Mouse (Mus musculus) megakaryocyte progenitor cell, adult 5-6 weeks (primary cell): ENCODE measurements around the gene Mllt6. TPM values are rescaled to one million over a fixed set of nuclear protein-coding genes. Genes with fewer than 3 reads are reported as not detected.
"Not testable (repeated sequence)": the region's sequence is repeated elsewhere in the genome, so short reads cannot be mapped to it uniquely, and the experiment has no call there.

ENCODE experiments used
- ATAC-seq: replicated peaks from 2 replicates; pipeline ENCODE4 v1.8.0; 2016; ENCODE audit warnings: mild to moderate bottlenecking, moderate TSS enrichment, inconsistent platforms; ENCODE audit not compliant: poor library complexity
- total RNA-seq, 2 experiments: library from RNA; stranded (forward) in 1 of 2; stranded (reverse) in 1 of 2; fragments of 157-497, 149-512 nt in 1 of 2; fragments of 200-1000 nt in 1 of 2; gene quantifications; 2 replicates each; pipeline versions ENCODE4 v1.2.3 to v1.2.4; 2015 to 2017

The Mllt6 gene
- total RNA-seq, 2 experiments from 2014 or later, result 4.5 to 5.8 TPM

DNA sequence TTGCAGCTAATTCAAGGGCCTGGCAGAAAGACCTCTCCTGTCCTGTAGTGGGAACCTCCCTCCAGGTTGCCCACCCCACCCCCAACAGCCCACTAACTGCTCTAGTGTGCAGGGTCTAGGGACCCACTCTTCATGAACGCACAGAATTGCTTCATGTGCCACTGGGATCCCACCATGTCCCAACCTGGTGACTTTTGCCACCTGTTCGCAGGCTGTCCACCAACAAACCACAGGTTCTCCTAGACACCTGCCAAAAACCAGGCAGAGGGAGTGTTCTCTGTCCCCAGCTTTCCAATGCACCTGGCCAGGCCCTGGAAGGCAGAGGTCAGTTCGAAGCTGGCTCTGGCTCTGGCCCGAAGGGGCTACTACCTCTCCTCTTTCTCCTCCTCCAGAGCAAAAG is 31.2 kb downstream of the Mllt6 start:
- no peak for ATAC-seq

DNA sequence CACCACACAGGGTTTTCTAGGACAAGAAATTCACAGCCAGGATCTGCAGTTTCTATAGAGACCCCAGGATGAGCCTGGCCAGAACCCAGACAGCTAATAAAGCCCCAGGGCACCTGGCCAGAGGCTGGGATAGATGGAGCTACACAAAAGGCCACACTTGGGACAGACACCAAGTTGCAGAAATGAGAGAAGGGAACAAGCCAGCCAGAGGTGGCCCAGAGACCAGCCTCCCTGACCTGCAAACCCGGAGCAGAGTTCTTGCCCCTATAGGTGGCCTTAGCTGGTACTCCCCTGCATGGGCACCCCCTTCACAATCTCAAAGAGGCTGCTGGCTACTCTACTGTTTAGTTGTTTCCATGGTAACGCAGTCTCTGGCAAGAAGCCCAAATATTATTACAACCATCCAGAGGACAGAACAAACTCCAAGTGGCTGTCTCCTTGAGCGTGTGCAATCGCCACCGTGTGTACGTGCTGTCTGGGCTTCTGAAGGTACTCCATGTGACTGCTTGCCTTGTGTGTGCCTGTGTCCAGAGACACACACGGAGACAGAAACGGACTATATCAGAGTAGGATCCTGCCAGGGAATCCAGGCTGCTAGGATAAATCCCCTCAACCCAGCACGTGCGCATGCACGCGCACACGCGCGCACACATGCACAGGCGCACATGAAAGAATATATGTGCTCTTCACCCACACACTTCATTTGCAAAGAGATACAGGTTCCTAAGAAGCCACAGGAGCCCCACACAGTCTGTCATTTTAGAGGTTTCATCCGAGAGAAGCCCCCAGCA is 31.9 kb downstream of the Mllt6 start:
- no peak for ATAC-seq

DNA sequence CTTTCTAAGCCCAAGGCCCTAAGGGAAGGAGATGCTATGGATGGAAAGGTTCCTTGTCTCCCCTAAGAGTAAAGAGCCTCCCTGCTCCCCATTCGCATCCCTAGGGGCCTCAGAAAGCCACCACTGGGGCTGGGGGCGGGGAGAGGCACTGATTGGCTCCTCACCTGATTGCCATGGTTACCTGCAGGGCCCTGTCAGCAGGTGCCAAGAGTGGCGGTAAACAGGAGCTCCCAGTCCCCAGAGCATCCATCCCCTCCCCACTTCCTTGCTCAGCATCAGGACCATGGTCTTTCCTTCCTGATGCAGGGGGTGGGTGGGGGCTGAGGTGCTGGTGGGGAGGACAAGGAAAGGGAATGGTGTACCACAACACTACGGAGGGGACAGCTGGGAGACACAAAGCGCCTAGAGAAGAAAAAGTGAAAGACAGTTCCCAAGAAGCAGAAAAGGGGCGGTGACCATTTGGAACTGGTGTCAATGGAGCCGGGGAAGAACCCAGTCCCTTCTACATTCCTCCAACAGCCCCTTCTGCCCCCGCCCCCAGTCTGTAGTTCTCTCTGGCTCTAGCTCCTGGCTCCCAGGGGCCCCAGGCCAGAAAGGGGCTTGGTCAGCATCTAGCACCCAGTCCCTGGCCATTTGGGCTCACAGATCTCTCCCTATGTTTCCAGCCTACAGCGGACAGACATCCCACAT is 32.6 kb downstream of the Mllt6 start:
- no peak for ATAC-seq

DNA sequence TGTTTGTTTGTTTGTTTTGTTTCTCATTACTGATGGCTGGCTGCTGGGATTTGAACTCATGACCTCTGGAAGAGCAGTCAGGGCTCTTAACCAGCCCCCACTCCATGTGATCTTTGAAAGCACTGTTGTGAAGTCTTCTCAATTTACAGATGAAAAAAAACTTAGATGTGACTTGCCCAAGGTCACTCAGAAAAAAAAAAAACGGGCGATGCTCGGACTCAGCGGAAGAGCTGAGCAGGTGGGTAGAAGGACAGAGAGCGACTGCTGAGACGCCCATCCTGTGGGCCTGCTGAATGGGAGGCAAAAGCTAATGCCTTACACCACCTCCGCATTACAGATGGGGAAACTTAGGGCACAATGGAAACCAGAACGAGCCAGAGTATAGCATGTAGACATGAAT is 33.5 kb downstream of the Mllt6 start:
- ATAC-seq, result no peak

- ATAC-seq, result no peak
These were observed 34.1 kb downstream of the Mllt6 start for GRCm38 (mm10) chr11:97697199-97697890.

- no peak for ATAC-seq
These were observed 34.8 kb downstream of the Mllt6 start for GRCm38 (mm10) chr11:97697891-97698529.

DNA sequence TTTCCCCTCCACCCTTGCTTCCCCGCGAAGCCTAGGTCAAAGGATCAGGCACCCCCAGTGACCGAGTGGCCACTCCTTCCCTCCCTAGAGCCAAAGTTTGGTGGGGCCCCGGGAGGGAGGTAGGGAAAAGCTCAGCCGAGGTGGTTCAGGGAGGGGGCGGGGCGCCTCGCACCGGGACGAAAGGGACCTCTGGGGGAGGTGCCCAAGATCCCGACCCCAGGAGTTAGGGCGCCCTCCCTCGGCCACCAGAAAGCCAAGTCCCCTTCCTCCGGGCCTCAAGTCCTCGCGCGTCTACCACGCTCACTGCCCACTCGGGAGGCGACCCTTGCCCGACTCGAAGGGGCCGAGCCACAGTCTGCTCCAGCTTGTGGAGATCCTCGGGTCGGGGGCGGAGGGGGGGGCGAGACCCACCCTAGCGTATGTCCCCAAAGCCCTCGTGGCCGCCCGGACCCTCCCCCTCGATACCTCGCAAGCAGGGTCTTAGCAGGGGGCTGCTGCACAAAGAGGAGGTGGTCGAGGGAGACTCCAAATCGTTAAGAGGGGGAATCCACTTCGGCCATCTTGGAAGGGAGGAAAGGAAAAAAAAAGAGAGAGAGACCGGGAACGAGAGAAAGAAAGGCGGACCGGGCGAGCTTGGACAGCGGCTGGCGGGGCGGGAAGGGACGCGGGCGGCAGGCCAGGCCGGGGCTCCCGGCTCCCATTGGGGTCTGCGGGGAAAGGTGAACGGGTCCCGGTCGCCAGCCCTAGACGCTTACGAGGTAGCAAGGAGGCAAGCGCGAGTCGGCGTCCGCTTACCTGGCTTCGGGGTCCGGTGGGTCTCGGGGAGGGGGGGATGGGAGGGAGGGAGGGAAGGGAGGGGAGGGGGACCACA is 35.8 kb downstream of the Mllt6 start:
- ATAC-seq, result no peak

DNA sequence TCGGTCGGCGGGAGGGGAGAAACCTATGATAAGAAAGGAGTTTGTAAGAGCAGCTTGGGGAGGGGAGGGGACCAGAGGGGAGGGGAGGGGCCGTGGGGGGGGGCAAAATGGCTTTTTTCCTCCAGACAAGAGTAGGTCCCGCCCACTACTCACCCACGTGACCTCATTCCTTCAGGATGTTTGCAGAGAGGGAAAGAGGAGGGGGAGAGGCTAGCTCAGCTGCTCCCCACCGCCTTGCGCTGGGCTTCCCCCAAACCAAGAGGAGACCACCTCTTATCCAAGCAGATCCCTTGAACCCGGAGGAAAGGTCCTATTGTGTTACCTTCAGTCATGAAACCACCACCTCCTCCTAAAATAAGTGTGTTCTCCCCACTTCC is 36.4 kb downstream of the Mllt6 start:
- no peak for ATAC-seq

GRCm38 (mm10) chr11:97700003-97700745 is 37.0 kb downstream of the Mllt6 start, which contains the start of gene Pcgf2:
TSS of gene Pcgf2 (minus strand) at chr11:97700497.
- peak; percentile 2; the same call in 1 of the 2 replicates for ATAC-seq

- ATAC-seq, result no peak
These were observed 37.7 kb downstream of the Mllt6 start for GRCm38 (mm10) chr11:97700746-97701580.

GRCm38 (mm10) chr11:97701581-97702392 is 38.6 kb downstream of the Mllt6 start:
- no peak for ATAC-seq

DNA sequence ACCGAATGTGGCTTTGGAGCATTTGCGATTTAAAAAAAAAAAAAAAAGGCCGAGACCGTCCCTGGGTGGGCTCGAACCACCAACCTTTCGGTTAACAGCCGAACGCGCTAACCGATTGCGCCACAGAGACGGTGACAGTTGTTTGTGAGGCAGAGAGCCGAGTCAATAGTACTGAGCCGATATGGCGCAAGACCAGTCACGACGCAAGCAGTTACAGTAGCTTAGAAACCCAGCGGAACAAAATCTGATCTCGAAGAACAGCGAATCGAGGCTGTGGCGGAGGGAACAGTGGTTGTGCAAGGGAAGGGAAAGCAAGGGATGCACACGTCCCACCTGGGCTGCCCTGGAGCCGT is 39.2 kb downstream of the Mllt6 start:
- peak; percentile 51 for ATAC-seq

GRCm38 (mm10) chr11:97703039-97703826 is 40.0 kb downstream of the Mllt6 start, which contains the start of gene Psmb3:
TSS of gene Psmb3 (plus strand) at chr11:97703399.
- ATAC-seq, result peak; percentile 80

GRCm38 (mm10) chr11:97710067-97710466 is 46.9 kb downstream of the Mllt6 start:
- ATAC-seq, result not testable (repeated sequence)

GRCm38 (mm10) chr11:97711200-97711900 is 48.1 kb downstream of the Mllt6 start:
- no peak for ATAC-seq

DNA sequence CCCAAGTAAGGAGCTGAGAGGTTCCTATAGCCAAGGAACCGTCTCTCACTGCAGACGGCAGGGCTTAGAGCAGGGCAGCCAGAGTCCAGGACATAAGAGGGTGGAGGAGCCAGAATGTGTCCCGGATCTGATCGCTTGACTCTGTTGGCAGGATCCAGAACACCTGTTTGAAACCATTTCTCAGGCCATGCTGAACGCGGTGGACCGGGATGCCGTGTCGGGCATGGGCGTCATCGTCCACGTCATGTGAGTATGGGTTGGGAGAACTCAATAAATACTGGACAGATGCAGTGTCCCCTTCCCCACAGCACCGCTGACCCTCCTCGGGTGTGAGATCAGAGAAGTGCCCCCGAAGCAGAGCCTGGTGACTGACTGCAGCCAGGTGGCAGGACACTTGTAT is 49.1 kb downstream of the Mllt6 start:
- ATAC-seq, result no peak
